Mouse (Mus musculus) lung, embryonic 14.5 days (tissue): ENCODE results near the gene Cep72. TPM values are rescaled to one million over a fixed set of nuclear protein-coding genes. Genes with fewer than 3 reads are reported as not detected.

Experiments used
- ATAC-seq: fragments of 200-750 bp; cut with Nextera tagmentation; 2 replicates; pipeline ENCODE4 v1.8.0; 2017; ENCODE audit warnings: mild to moderate bottlenecking, moderate TSS enrichment, moderate library complexity; ENCODE audit not compliant: insufficient read depth
- DNase-seq: peaks from one replicate; pipeline ENCODE4 v3.0.0-alpha.2; 2015
- H3K27ac ChIP-seq: fragments of 300-500 bp; sonication (generic); 2 replicates; pipeline ENCODE4 v1.5.1; 2014; ENCODE audit warnings: low read depth, mild to moderate bottlenecking, moderate library complexity
- H3K27me3 ChIP-seq: fragments of 300-500 bp; sonication (generic); 2 replicates; pipeline ENCODE4 v1.6.1; 2014; ENCODE audit warnings: low read length, control low read depth; ENCODE audit not compliant: insufficient read depth
- H3K36me3 ChIP-seq: fragments of 300-500 bp; sonication (generic); 2 replicates; pipeline ENCODE4 v1.6.1; 2014; ENCODE audit warnings: control low read depth; ENCODE audit not compliant: insufficient read depth
- H3K4me1 ChIP-seq: fragments of 300-500 bp; sonication (generic); 2 replicates; pipeline ENCODE4 v1.6.1; 2014; ENCODE audit warnings: antibody characterized with exemption, control low read depth; ENCODE audit not compliant: insufficient read depth
- H3K4me2 ChIP-seq: fragments of 300-500 bp; sonication (generic); 2 replicates; pipeline ENCODE4 v1.6.1; 2014; ENCODE audit warnings: mild to moderate bottlenecking
- H3K4me3 ChIP-seq: fragments of 300-500 bp; sonication (generic); 2 replicates; pipeline ENCODE4 v1.5.1; 2014; ENCODE audit warnings: low read depth, low read length
- H3K9ac ChIP-seq: fragments of 300-500 bp; sonication (generic); 2 replicates; pipeline ENCODE4 v1.6.1; 2014
- H3K9me3 ChIP-seq: fragments of 300-500 bp; sonication (generic); 2 replicates; pipeline ENCODE4 v1.6.1; 2016; ENCODE audit warnings: low read depth, low read length, control low read depth
- CTCF ChIP-seq: IDR thresholded peaks from 2 replicates; pipeline ENCODE4 v1.5.1; 2016; ENCODE audit warnings: antibody characterized with exemption, low read depth
- WGBS: fragments of 180-500 bp; shearing (Covaris S2); extraction: QIAGEN DNeasy Blood & Tissue Kit; methylation state at CpG from one replicate; pipeline ENCODE4 v1.1.7; 2014; 5-methylcytosine and 5-hydroxymethylcytosine counted together
- polyA plus RNA-seq: library from polyadenylated mRNA; unstranded; fragments of >200 nt; fragmentation: Nextera tagmentation; extraction: Ambion mirVana; gene quantifications from 2 replicates; pipeline ENCODE4 v1.2.1, GENCODE M21; 2014

Cep72 gene
- polyA plus RNA-seq, 1 experiment from 2014 or later, result 19.3 TPM

DNA sequence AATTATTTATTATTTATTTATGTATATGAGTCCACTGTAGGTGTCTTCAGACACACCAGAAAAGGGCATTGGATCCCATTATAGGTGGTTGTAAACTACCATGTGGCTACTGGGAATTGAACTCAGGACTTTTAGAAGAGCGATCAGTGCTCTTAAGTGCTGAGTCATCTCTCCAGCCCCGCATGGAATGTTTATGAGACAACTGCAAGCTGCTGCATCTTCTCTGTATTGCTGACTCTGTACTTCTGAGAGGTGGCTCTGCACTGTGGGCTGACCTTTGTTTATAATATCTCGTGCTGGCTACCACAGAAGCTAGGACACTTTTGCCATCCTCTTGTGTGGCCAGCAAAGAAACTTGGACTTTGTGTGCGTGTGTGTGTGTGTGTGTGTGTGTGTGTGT is 60.6 kb downstream of the Cep72 start:
- no peak overlapping the region for H3K9ac ChIP-seq
- no peak overlapping the region for H3K4me3 ChIP-seq
- WGBS, result 43% methylated on average over 4 of the region's 4 CpGs
- no peaks in the 10 kb centered on the region for H3K9me3 ChIP-seq
- H3K4me1 ChIP-seq, result no peaks in the 10 kb centered on the region
- no peaks in the 10 kb centered on the region for H3K36me3 ChIP-seq
- no peak overlapping the region for H3K4me2 ChIP-seq
- DNase-seq (peak; percentile 8), ATAC-seq (no peak)
- no peaks in the 10 kb centered on the region for H3K27me3 ChIP-seq
- H3K27ac ChIP-seq, result no peak overlapping the region
- TF ChIP-seq CTCF, result no peak

DNA sequence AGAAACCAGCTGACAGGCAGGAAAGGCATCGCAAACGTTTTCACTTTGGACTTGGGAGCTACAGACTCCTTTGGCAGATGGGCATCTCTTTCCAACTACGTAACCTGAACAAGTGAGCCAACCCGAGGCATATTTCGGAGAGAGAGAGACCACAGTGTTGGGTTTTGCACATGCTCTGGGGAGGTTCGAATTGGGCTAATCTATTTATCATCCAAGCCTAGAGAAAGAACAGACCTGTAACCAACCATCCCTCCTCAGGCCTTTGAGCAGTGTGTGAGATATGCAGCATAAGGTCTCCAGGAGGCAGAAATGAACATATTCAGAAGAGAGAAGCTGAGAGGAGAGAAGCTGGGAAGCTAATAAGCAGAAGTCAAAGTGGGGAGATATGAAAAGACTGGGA is 61.1 kb downstream of the Cep72 start:
- Histone ChIP-seq H3K9me3 (no peaks in the 10 kb centered on the region), H3K36me3 (no peaks in the 10 kb centered on the region), H3K4me3 (no peak overlapping the region), H3K27me3 (no peaks in the 10 kb centered on the region), H3K27ac (no peak overlapping the region), H3K4me1 (no peaks in the 10 kb centered on the region), H3K4me2 (no peak overlapping the region), H3K9ac (no peak overlapping the region)
- DNase-seq (no peak), ATAC-seq (no peak)
- no peak for TF ChIP-seq CTCF
- WGBS, result 76% methylated on average over 6 of the region's 6 CpGs

DNA sequence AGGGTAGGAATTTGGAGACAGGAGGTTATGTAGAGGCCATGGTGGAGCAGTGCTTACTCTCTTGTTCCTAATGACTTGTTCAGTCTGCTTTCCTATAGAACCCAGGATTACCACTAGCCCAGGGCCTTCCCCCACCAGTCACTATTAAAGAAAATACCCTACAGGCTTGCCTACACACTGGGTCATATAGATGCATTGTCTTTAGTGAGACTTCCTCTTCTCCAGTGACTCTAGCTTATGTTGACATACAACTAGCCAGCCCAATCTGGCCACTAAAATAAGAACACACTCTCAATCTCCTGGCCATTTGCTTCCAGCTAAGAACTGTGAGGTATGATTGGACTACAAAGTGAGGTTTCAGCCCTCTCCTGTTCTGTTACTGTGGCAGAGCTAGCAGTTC is 61.6 kb downstream of the Cep72 start:
- H3K9me3 ChIP-seq, result no peaks in the 10 kb centered on the region
- DNase-seq (no peak), ATAC-seq (no peak)
- H3K4me2 ChIP-seq, result no peak overlapping the region
- H3K4me1 ChIP-seq, result no peaks in the 10 kb centered on the region
- no peak overlapping the region for H3K27ac ChIP-seq
- no peak overlapping the region for H3K9ac ChIP-seq
- H3K36me3 ChIP-seq, result no peaks in the 10 kb centered on the region
- no peak for TF ChIP-seq CTCF
- H3K4me3 ChIP-seq, result no peak overlapping the region
- H3K27me3 ChIP-seq, result no peaks in the 10 kb centered on the region

DNA sequence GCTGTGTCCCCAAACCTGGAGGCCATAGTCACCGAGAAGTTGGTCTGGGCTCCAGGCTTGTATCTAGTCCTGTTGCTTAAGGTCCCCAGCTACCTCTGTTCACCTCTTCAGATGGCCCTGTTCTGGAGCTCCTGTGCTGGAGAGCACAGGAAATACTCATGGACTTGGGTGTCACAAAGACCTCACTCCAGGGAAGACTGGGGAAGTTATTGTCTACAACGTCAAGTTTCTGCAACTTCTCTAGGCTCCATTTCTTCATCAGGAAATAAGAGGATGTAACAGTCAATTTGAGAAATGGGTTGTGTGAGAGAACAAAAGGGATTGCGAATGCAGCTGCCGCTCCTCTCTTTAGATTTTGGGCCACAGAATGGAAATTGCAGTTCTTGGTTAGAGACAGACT is 65.6 kb downstream of the Cep72 start:
- Histone ChIP-seq H3K9ac (no peak overlapping the region), H3K9me3 (no peaks in the 10 kb centered on the region), H3K4me3 (no peak overlapping the region), H3K27ac (no peak overlapping the region), H3K27me3 (no peaks in the 10 kb centered on the region), H3K4me1 (no peaks in the 10 kb centered on the region), H3K4me2 (no peak overlapping the region), H3K36me3 (no peaks in the 10 kb centered on the region)
- ATAC-seq (no peak), DNase-seq (no peak)
- TF ChIP-seq CTCF, result no peak
- whole genome bisulfite sequencing, result 76% methylated on average over 4 of the region's 4 CpGs

DNA sequence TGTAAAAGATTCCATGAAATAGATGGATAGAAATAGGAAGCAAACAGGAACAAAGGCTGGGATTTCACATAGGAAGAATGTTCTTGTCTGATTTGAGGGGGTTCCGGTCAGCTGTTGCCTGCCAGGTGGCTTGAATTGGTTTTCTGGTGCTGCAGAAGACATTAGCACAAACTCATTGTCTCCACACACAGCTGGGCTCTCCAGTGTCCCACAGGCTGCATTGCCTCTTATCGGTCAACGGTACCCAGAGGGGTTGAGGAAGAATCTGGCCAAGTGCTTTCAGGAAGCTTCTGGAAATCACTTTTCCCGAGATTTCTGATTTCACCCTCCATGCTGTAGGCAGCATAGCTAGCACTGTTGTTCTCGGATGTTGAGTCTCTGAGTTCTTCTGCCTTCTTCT is 70.8 kb downstream of the Cep72 start:
- Histone ChIP-seq H3K4me2 (no peak overlapping the region), H3K9ac (no peak overlapping the region), H3K27me3 (no peaks in the 10 kb centered on the region), H3K4me1 (no peaks in the 10 kb centered on the region), H3K9me3 (no peaks in the 10 kb centered on the region), H3K4me3 (no peak overlapping the region), H3K27ac (no peak overlapping the region), H3K36me3 (no peaks in the 10 kb centered on the region)
- no peak for DNase-seq
- WGBS, result 77% methylated on average over 5 of the region's 5 CpGs
- no peak for ATAC-seq
- TF ChIP-seq CTCF, result no peak

DNA sequence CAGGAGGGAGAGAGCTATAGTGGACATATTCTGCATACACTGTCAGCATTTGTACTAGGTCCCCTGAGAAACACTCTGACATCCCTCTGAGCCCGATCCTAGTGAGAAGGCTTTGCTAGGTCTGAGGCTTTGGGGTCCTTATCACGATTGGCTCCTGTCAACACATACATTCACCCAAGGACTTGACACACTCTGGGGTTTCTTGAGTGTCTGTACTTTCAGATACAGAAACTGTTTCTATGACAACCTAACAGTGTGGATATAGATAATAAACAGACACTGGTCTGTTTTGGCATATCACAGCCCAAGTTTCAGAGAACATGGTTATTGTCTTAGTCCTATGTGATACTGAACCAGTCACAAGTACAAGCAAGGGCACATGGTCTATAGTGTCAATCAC is 71.3 kb downstream of the Cep72 start:
- 36% methylated on average over 2 of the region's 2 CpGs for WGBS
- Histone ChIP-seq H3K4me3 (no peak overlapping the region), H3K9me3 (no peaks in the 10 kb centered on the region), H3K4me2 (no peak overlapping the region), H3K4me1 (no peaks in the 10 kb centered on the region), H3K27me3 (no peaks in the 10 kb centered on the region), H3K9ac (no peak overlapping the region), H3K27ac (no peak overlapping the region), H3K36me3 (no peaks in the 10 kb centered on the region)
- ATAC-seq, result no peak
- no peak for TF ChIP-seq CTCF
- no peak for DNase-seq

DNA sequence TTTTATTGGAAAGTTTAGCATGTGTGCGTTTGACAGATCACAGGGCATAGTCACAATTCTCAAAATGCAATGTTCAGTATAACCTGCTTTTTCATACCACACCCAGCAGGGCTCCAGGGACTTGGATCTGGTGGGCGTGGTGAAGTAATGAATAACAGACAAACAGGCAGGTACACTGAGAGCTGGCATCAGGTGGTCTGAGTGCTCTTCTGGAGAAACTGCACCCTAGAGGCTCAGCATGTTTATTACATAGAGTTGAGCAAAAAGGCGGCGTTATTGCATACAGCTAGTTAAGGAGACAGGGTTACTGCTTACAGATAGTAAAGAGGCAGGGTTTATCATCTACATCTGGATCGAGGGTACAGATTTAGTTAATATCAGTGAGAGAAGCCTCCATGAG is 71.8 kb downstream of the Cep72 start:
- DNase-seq (no peak), ATAC-seq (no peak)
- Histone ChIP-seq H3K9ac (no peak overlapping the region), H3K9me3 (no peaks in the 10 kb centered on the region), H3K27me3 (no peaks in the 10 kb centered on the region), H3K4me3 (no peak overlapping the region), H3K4me2 (no peak overlapping the region), H3K27ac (no peak overlapping the region), H3K36me3 (no peaks in the 10 kb centered on the region), H3K4me1 (no peaks in the 10 kb centered on the region)
- TF ChIP-seq CTCF, result no peak
- 76% methylated on average over 5 of the region's 5 CpGs for WGBS

Other genes with a start within 250 kb of the Cep72 start
- gene Nkd2, start 214.7 kb downstream of the Cep72 start, polyA plus RNA-seq, result 4.6 and 4.8 TPM in 2 replicates
- 53.1 and 61.2 TPM in 2 replicates for gene Trip13, start 124.5 kb downstream of the Cep72 start, polyA plus RNA-seq
- gene Brd9, start 124.5 kb downstream of the Cep72 start, polyA plus RNA-seq, result 47.9 and 53.2 TPM in 2 replicates
- not detected in 2 replicates for gene Zdhhc11, start 98.4 kb downstream of the Cep72 start, polyA plus RNA-seq
- 1.0 and 1.4 TPM in 2 replicates for gene Tppp, start 52.9 kb downstream of the Cep72 start, polyA plus RNA-seq
- gene Slc9a3, start 59.2 kb upstream of the Cep72 start, polyA plus RNA-seq, result 0.04 TPM in 1 of 2 replicates, not detected in the other
- gene Exoc3, start 146.4 kb upstream of the Cep72 start, polyA plus RNA-seq, result 76.5 and 90.5 TPM in 2 replicates
- gene Ahrr, start 230.0 kb upstream of the Cep72 start, polyA plus RNA-seq, result 0.72 and 1.5 TPM in 2 replicates